Mouse (Mus musculus) kidney, adult 2 months (tissue): ENCODE measurements around the gene Uvrag. TPM values are rescaled to one million over a fixed set of nuclear protein-coding genes. Genes with fewer than 3 reads are reported as not detected.
A peak's percentile ranks its signal among the peaks of the same experiment; 100 is the strongest.

Experiments used
- DNase-seq: peaks from one replicate; pipeline ENCODE4 v3.0.0; 2021
- H3K27ac ChIP-seq: fragments of 200-500 bp; 2 replicates; pipeline ENCODE4 v1.5.1; 2012; ENCODE audit warnings: low read depth, low read length, control low read depth, inconsistent platforms; ENCODE audit not compliant: insufficient read depth
- H3K27me3 ChIP-seq: fragments of 200-500 bp; replicated peaks from 2 replicates; pipeline ENCODE4 v1.6.1; 2012; ENCODE audit warnings: mild to moderate bottlenecking, moderate library complexity, low read length, inconsistent platforms; ENCODE audit not compliant: control insufficient read depth, insufficient read depth
- H3K36me3 ChIP-seq: fragments of 200-500 bp; 2 replicates; pipeline ENCODE4 v1.6.1; 2012; ENCODE audit warnings: mild to moderate bottlenecking, moderate library complexity, low read length, inconsistent platforms; ENCODE audit not compliant: control insufficient read depth, insufficient read depth
- H3K4me1 ChIP-seq: fragments of 200-500 bp; 2 replicates; pipeline ENCODE4 v1.6.1; 2011; ENCODE audit warnings: low read length; ENCODE audit not compliant: control insufficient read depth, insufficient read depth
- H3K4me3 ChIP-seq: fragments of 200-500 bp; 2 replicates; pipeline ENCODE4 v1.5.1; 2011; ENCODE audit warnings: mild to moderate bottlenecking, low read depth, low read length, control low read depth; ENCODE audit not compliant: insufficient read depth
- CTCF ChIP-seq: fragments of 200-500 bp; conservative IDR thresholded peaks from 2 replicates; pipeline ENCODE4 v1.5.1; 2011; ENCODE audit warnings: low read depth, mild to moderate bottlenecking, control low read depth, low read length, moderate library complexity, mixed read lengths; ENCODE audit not compliant: insufficient read depth, insufficient read length
- POLR2A ChIP-seq: fragments of 200-500 bp; IDR thresholded peaks from one replicate; pipeline ENCODE4 v1.6.1; 2011; ENCODE audit warnings: low read depth, low read length, control low read depth
- WGBS: fragments of 180-500 bp; shearing (Covaris S2); methylation state at CpG from one replicate; pipeline ENCODE4 v1.1.7; 2018; 5-methylcytosine and 5-hydroxymethylcytosine counted together
- polyA plus RNA-seq: library from polyadenylated mRNA; depleted of rRNA; stranded (reverse); fragments of >200 nt; gene quantifications from 2 replicates; pipeline ENCODE4 v1.2.3, GENCODE M21; 2012

The Uvrag gene
- polyA plus RNA-seq, 1 experiment: 8.0 TPM

GRCm38 (mm10) chr7:99181619-99182431 is 40.9 kb upstream of the Uvrag start:
- WGBS: 25% methylated on average over 14 of the region's 14 CpGs
- Histone ChIP-seq H3K4me3 (peak overlapping the region; percentile 65), H3K4me1 (peaks cover 6% of the 10 kb centered on the region; the same call in 1 of the 2 replicates), H3K27ac (peak overlapping the region; percentile 74), H3K27me3 (no peaks in the 10 kb centered on the region), H3K36me3 (no peaks in the 10 kb centered on the region)
- no peak for TF ChIP-seq POLR2A
- TF ChIP-seq CTCF: no peak
- peak; percentile 79 for DNase-seq

DNA sequence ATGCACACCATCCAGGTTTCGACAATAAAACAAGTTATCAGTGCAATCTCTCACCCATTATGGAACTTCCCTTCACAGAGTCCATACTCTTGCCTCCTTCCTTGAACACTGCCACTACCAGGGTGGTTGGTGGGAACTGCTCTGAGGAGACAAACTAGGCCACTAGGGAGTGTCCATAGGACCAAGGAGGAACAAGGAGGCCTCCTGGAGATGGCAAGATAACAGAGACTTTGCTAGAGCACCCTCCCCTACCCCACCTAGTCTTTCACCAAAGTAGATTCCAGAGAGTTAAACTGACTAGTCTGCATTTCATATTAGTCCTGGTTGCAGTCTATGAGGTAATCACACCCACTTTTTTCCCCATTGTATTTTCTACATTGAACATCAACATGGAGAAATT is 39.2 kb upstream of the Uvrag start:
- DNase-seq: no peak
- Histone ChIP-seq H3K4me1 (peaks cover 10% of the 10 kb centered on the region), H3K36me3 (no peaks in the 10 kb centered on the region), H3K27ac (no peak overlapping the region), H3K27me3 (no peaks in the 10 kb centered on the region), H3K4me3 (no peak overlapping the region)
- TF ChIP-seq POLR2A (no peak), CTCF (no peak)
- 59% methylated on average over 1 of the region's 1 CpGs for WGBS

- Histone ChIP-seq H3K27me3 (no peaks in the 10 kb centered on the region), H3K4me1 (peaks cover 10% of the 10 kb centered on the region), H3K27ac (no peak overlapping the region), H3K36me3 (no peaks in the 10 kb centered on the region), H3K4me3 (no peak overlapping the region)
- DNase-seq: no peak
- TF ChIP-seq POLR2A: no peak
- 79% methylated on average over 9 of the region's 9 CpGs for WGBS
Measured at GRCm38 (mm10) chr7:99179271-99179670, 38.3 kb upstream of the Uvrag start.

DNA sequence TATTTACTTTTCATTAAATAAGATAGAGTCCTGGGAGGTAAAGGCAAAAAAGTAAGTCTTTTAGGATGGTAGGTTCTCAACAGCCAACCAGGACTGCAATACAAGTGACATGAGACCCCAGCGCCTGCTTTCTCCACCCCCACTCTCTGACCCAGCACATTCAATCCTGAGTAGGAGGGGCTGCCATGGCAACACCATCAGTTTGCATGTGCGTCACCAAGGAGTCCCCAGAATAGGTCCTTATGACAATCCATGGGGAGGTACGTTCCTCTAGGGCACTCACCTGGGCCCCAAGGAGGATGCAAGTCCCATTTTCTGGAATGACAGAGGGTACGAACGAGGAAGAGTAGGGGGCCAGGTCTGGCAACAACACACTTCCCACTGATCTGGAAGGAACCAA is 36.4 kb upstream of the Uvrag start:
- no peak for DNase-seq
- Histone ChIP-seq H3K4me3 (no peak overlapping the region), H3K27ac (no peak overlapping the region), H3K4me1 (peaks cover 7% of the 10 kb centered on the region), H3K27me3 (no peaks in the 10 kb centered on the region), H3K36me3 (no peaks in the 10 kb centered on the region)
- 91% methylated on average over 5 of the region's 5 CpGs for WGBS
- no peak for TF ChIP-seq CTCF
- no peak for TF ChIP-seq POLR2A

DNA sequence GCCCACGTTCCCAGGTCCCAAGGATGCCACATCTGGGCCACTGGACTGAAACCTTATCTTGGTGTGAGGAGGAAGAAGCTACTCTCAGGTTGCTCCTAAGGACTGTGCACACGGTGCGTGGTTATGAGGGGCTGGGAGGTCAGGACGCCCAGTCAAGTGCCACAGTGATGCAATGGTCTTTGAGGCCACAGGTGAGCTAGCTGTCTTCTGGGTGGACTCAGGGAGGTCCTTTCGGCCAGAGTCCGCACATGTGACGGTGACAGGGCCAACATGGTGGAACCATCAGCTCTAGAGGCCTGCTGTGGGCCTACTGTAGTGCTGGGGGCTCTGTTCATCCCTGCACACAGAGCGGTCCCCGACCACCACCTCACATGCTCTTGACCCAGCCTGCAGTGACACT is 34.7 kb upstream of the Uvrag start:
- WGBS: 79% methylated on average over 9 of the region's 9 CpGs
- no peak overlapping the region for H3K27ac ChIP-seq
- H3K36me3 ChIP-seq: no peaks in the 10 kb centered on the region
- TF ChIP-seq POLR2A: no peak
- TF ChIP-seq CTCF: no peak
- no peak for DNase-seq
- no peak overlapping the region for H3K4me3 ChIP-seq
- no peaks in the 10 kb centered on the region for H3K27me3 ChIP-seq
- peaks cover 19% of the 10 kb centered on the region for H3K4me1 ChIP-seq

DNA sequence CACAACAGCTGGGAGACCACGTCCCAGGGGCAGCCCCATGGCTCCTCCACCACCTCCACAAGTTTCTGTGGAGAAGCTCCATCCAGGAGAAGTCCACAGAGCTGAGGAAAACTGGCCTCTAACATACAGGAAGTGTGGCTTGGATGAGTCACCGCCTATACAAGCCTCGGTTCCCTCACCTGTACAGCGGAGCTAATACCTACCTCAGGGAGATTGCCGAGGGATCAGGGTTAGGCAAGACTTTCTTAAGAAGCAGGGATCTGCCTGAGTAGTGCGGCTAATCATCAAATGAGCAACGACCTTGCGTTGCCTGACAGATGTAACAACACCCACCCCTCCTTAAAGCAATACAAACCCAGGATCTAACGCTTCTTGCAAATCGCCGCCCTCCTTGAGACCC is 34.2 kb upstream of the Uvrag start:
- no peak for TF ChIP-seq CTCF
- TF ChIP-seq POLR2A: no peak
- Histone ChIP-seq H3K4me3 (no peak overlapping the region), H3K4me1 (peaks cover 23% of the 10 kb centered on the region), H3K27me3 (no peaks in the 10 kb centered on the region), H3K36me3 (no peaks in the 10 kb centered on the region), H3K27ac (no peak overlapping the region)
- DNase-seq: no peak
- WGBS: 65% methylated on average over 11 of the region's 11 CpGs

DNA sequence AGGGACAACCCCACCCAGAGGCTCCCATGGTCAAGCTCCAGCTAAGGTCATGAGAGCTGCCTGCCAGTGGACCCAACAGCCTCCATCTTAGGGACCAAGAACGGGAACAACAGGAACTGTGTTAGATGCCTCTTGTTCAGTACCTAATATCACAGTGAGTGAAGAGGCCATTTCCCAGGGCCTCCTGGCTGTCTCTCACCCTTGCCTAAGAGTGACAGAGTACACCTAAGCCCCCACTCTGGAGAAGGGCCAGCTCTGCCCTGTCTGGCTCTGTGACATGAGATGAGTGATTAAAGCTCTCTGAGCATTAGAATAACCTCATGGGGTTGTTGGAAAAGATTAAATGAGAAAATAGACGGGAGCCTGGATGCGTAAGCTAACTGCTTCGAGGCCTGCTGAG is 33.1 kb upstream of the Uvrag start:
- peaks cover 30% of the 10 kb centered on the region for H3K4me1 ChIP-seq
- 81% methylated on average over 4 of the region's 4 CpGs for WGBS
- H3K27me3 ChIP-seq: no peaks in the 10 kb centered on the region
- H3K4me3 ChIP-seq: no peak overlapping the region
- H3K36me3 ChIP-seq: no peaks in the 10 kb centered on the region
- no peak for TF ChIP-seq POLR2A
- no peak for TF ChIP-seq CTCF
- DNase-seq: no peak
- H3K27ac ChIP-seq: no peak overlapping the region
